Mouse (Mus musculus) liver, embryonic 14.5 days (tissue): ENCODE data around the gene Golph3l. TPM values are rescaled to one million over a fixed set of nuclear protein-coding genes. Genes with fewer than 3 reads are reported as not detected.

Experiments used
- ATAC-seq: fragments of 200-750 bp; cut with Nextera tagmentation; 2 replicates; pipeline ENCODE4 v1.8.0; 2017; ENCODE audit warnings: moderate number of reproducible peaks, mild to moderate bottlenecking, moderate library complexity; ENCODE audit not compliant: insufficient read depth
- DNase-seq, 3 experiments: peaks; one replicate each; pipeline ENCODE4 v3.0.0-alpha.2; 2012 to 2013; ENCODE audit warnings: low read depth in 3 of 3, low spot score in 3 of 3
- H3K27ac ChIP-seq: fragments of 300-500 bp; sonication (generic); 2 replicates; pipeline ENCODE4 v1.5.1; 2014; ENCODE audit warnings: moderate library complexity, mild to moderate bottlenecking, control low read depth, inconsistent platforms
- H3K27me3 ChIP-seq: fragments of 300-500 bp; sonication (generic); 2 replicates; pipeline ENCODE4 v1.6.1; 2014; ENCODE audit warnings: mild to moderate bottlenecking, low read length, moderate library complexity; ENCODE audit not compliant: control insufficient read depth, insufficient read depth
- H3K36me3 ChIP-seq: fragments of 300-500 bp; sonication (generic); replicated peaks from 2 replicates; pipeline ENCODE4 v1.6.1; 2014; ENCODE audit warnings: low read depth; ENCODE audit not compliant: control insufficient read depth, insufficient read depth
- H3K4me1 ChIP-seq, 2 experiments: fragments of 200-500 bp in 1 of 2; fragments of 300-500 bp in 1 of 2; sonication (generic) in 1 of 2; replicated peaks; 2 replicates each; pipeline ENCODE4 v1.6.1; 2012 to 2014; ENCODE audit warnings: antibody characterized with exemption in 1 of 2, inconsistent platforms in 1 of 2, low read length in 1 of 2; ENCODE audit not compliant: control insufficient read depth in 2 of 2, insufficient read depth in 2 of 2
- H3K4me2 ChIP-seq: fragments of 300-500 bp; sonication (generic); 2 replicates; pipeline ENCODE4 v1.6.1; 2014; ENCODE audit warnings: low read depth, mild to moderate bottlenecking, control low read depth, moderate library complexity
- H3K4me3 ChIP-seq, 2 experiments: fragments of 200-500 bp in 1 of 2; fragments of 300-500 bp in 1 of 2; sonication (generic) in 1 of 2; 2 replicates each; pipeline ENCODE4 v1.5.1; 2012 to 2014; ENCODE audit warnings: low read depth in 2 of 2, low read length in 2 of 2, mild to moderate bottlenecking in 2 of 2, control low read depth in 1 of 2, inconsistent platforms in 1 of 2, moderate library complexity in 1 of 2; ENCODE audit not compliant: insufficient read depth in 1 of 2
- H3K9ac ChIP-seq: fragments of 300-500 bp; sonication (generic); replicated peaks from 2 replicates; pipeline ENCODE4 v1.6.1; 2014; ENCODE audit warnings: mild to moderate bottlenecking, control low read depth, moderate library complexity
- H3K9me3 ChIP-seq: fragments of 300-500 bp; sonication (generic); 2 replicates; pipeline ENCODE4 v1.6.1; 2016; ENCODE audit warnings: low read length, mixed read lengths; ENCODE audit not compliant: control insufficient read depth
- CTCF ChIP-seq: IDR thresholded peaks from 2 replicates; pipeline ENCODE4 v1.5.1; 2016; ENCODE audit warnings: antibody characterized with exemption, low read depth, control low read depth
- EP300 ChIP-seq: IDR thresholded peaks from 2 replicates; pipeline ENCODE4 v1.6.1; 2016; ENCODE audit warnings: antibody characterized with exemption, low read depth
- WGBS: fragments of 180-500 bp; shearing (Covaris S2); extraction: QIAGEN DNeasy Blood & Tissue Kit; methylation state at CpG from one replicate; pipeline ENCODE4 v1.1.7; 2014; ENCODE audit not compliant: insufficient replicate concordance; 5-methylcytosine and 5-hydroxymethylcytosine counted together
- polyA plus RNA-seq, 2 experiments: library from polyadenylated mRNA; depleted of rRNA in 1 of 2; stranded (reverse) in 1 of 2; unstranded in 1 of 2; fragments of >200 nt; fragmentation: Nextera tagmentation in 1 of 2; extraction: Ambion mirVana in 1 of 2; gene quantifications; 2 replicates each; pipeline versions ENCODE4 v1.2.1 to v1.2.3; 2012 to 2014

Golph3l gene
- polyA plus RNA-seq, 2 experiments: 17.1 to 32.6 TPM

GRCm38 (mm10) chr3:95542981-95543380, 45.8 kb upstream of the Golph3l start:
- TF ChIP-seq EP300 (no peak), CTCF (no peak)
- 64% methylated on average over 7 of the region's 7 CpGs for WGBS

GRCm38 (mm10) chr3:95550176-95550575, 38.6 kb upstream of the Golph3l start:
- no peak overlapping the region for H3K4me3 ChIP-seq
- no peaks in the 10 kb centered on the region for H3K36me3 ChIP-seq
- WGBS: 67% methylated on average over 1 of the region's 1 CpGs
- H3K9me3 ChIP-seq: no peaks in the 10 kb centered on the region
- no peak overlapping the region for H3K4me2 ChIP-seq
- H3K27ac ChIP-seq: no peak overlapping the region
- peaks cover 0 to 3% of the 10 kb centered on the region in 2 experiments; a peak in 2 of 4 replicates for H3K4me1 ChIP-seq
- no peak overlapping the region for H3K9ac ChIP-seq
- ATAC-seq (no peak), DNase-seq (no peak)
- no peaks in the 10 kb centered on the region; the same call in 1 of the 2 replicates for H3K27me3 ChIP-seq
- TF ChIP-seq EP300: no peak
- no peak for TF ChIP-seq CTCF

More at GRCm38 (mm10) chr3:95542981-95543380, 45.8 kb upstream of the Golph3l start:
- no peak for DNase-seq
- H3K36me3 ChIP-seq: no peaks in the 10 kb centered on the region
- H3K27me3 ChIP-seq: no peaks in the 10 kb centered on the region; the same call in 1 of the 2 replicates
- no peaks in the 10 kb centered on the region for H3K4me1 ChIP-seq
- H3K27ac ChIP-seq: no peak overlapping the region
- ATAC-seq: no peak
- no peak overlapping the region for H3K4me3 ChIP-seq
- H3K4me2 ChIP-seq: no peak overlapping the region
- no peak overlapping the region for H3K9ac ChIP-seq
- H3K9me3 ChIP-seq: no peaks in the 10 kb centered on the region

- H3K9ac ChIP-seq: no peak overlapping the region
- H3K36me3 ChIP-seq: no peaks in the 10 kb centered on the region
- TF ChIP-seq EP300 (no peak), CTCF (no peak)
- H3K4me3 ChIP-seq: no peak overlapping the region
- H3K4me2 ChIP-seq: no peak overlapping the region
- no peak overlapping the region for H3K27ac ChIP-seq
- H3K9me3 ChIP-seq: no peaks in the 10 kb centered on the region
- 43% methylated on average over 3 of the region's 3 CpGs for WGBS
- DNase-seq: no peak
- no peaks in the 10 kb centered on the region for H3K27me3 ChIP-seq
- peaks cover 0 to 3% of the 10 kb centered on the region in 2 experiments; a peak in 2 of 4 replicates for H3K4me1 ChIP-seq
- ATAC-seq: no peak
Observed at GRCm38 (mm10) chr3:95553986-95554385, 34.7 kb upstream of the Golph3l start.

GRCm38 (mm10) chr3:95559437-95559836, 29.3 kb upstream of the Golph3l start, which contains the start of gene Hormad1:
Gene Hormad1 (plus strand): TSS chr3:95559677.
- H3K4me3 ChIP-seq: no peak within 1 kb of the TSS
- H3K36me3 ChIP-seq: no peaks in the 10 kb centered on the region
- no peaks in the 10 kb centered on the region; the same call in 1 of the 2 replicates for H3K27me3 ChIP-seq
- H3K9me3 ChIP-seq: no peaks in the 10 kb centered on the region
- no peak for TF ChIP-seq CTCF
- no peaks in the 10 kb centered on the region for H3K4me1 ChIP-seq
- ATAC-seq (no peak), DNase-seq (no peak)
- no peak within 1 kb of the TSS for H3K27ac ChIP-seq
- H3K4me2 ChIP-seq: no peak within 1 kb of the TSS
- WGBS: 85% methylated on average over 27 of the region's 27 CpGs
- no peak within 1 kb of the TSS for H3K9ac ChIP-seq

GRCm38 (mm10) chr3:95560738-95561137, 28.0 kb upstream of the Golph3l start:
- Histone ChIP-seq H3K9ac (no peak overlapping the region), H3K9me3 (no peaks in the 10 kb centered on the region), H3K4me1 (no peaks in the 10 kb centered on the region), H3K4me3 (no peak overlapping the region), H3K27ac (no peak overlapping the region), H3K27me3 (no peaks in the 10 kb centered on the region; the same call in 1 of the 2 replicates), H3K4me2 (no peak overlapping the region), H3K36me3 (no peaks in the 10 kb centered on the region)
- WGBS: 72% methylated on average over 3 of the region's 3 CpGs
- DNase-seq (no peak), ATAC-seq (no peak)
- TF ChIP-seq EP300 (no peak), CTCF (no peak)
